Mouse (Mus musculus) G1E (cell line): Measurements from ENCODE around the gene C1qtnf5. TPM values are rescaled to one million over a fixed set of nuclear protein-coding genes. Genes with fewer than 3 reads are reported as not detected.
A peak's percentile ranks its signal among the peaks of the same experiment; 100 is the strongest.
"Not testable (repeated sequence)": the region's sequence is repeated elsewhere in the genome, so short reads cannot be mapped to it uniquely, and the experiment has no call there.

Experiments used
- ATAC-seq: 2 replicates; pipeline ENCODE4 v1.8.0; 2016; ENCODE audit warnings: mild to moderate bottlenecking; ENCODE audit not compliant: insufficient number of reproducible peaks, poor library complexity, low FRiP score, severe bottlenecking; ENCODE audit errors: extremely low read depth
- DNase-seq: peaks from one replicate; pipeline ENCODE4 v3.0.0; 2012; ENCODE audit warnings: low spot score
- H3K27me3 ChIP-seq: 2 replicates; pipeline ENCODE4 v1.6.1; 2012; ENCODE audit warnings: mild to moderate bottlenecking, low read length, inconsistent platforms; ENCODE audit not compliant: insufficient read depth
- H3K36me3 ChIP-seq: replicated peaks from 2 replicates; pipeline ENCODE3; 2012; ENCODE audit warnings: mild to moderate bottlenecking, inconsistent platforms
- H3K4me1 ChIP-seq: 2 replicates; pipeline ENCODE4 v1.6.1; 2012; ENCODE audit warnings: low read depth, low read length, inconsistent platforms, mixed read lengths; ENCODE audit not compliant: insufficient read depth
- H3K4me3 ChIP-seq: 2 replicates; pipeline ENCODE4 v1.5.1; 2012; ENCODE audit warnings: low read depth, mild to moderate bottlenecking, inconsistent platforms, low read length, moderate library complexity, mixed read lengths
- H3K9me3 ChIP-seq: replicated peaks from 2 replicates; pipeline ENCODE4 v1.6.1; 2012; ENCODE audit warnings: inconsistent platforms
- CTCF ChIP-seq: IDR thresholded peaks from 2 replicates; pipeline ENCODE4 v1.5.1; 2012; ENCODE audit warnings: low read depth, low read length, inconsistent platforms, mixed read lengths
- GATA1 ChIP-seq: IDR thresholded peaks from 2 replicates; pipeline ENCODE4 v1.6.1; 2012; ENCODE audit warnings: borderline replicate concordance, low read length, inconsistent platforms, mixed read lengths
- GATA2 ChIP-seq: IDR thresholded peaks from 2 replicates; pipeline ENCODE4 v1.6.1; 2012; ENCODE audit warnings: low read depth, low read length, inconsistent platforms, borderline replicate concordance
- POLR2AphosphoS5 ChIP-seq: IDR thresholded peaks from 2 replicates; pipeline ENCODE4 v1.6.1; 2012; ENCODE audit warnings: low read depth, low read length, inconsistent platforms; ENCODE audit not compliant: insufficient replicate concordance
- TAL1 ChIP-seq: conservative IDR thresholded peaks from 2 replicates; pipeline ENCODE4 v1.6.1; 2012; ENCODE audit warnings: low read depth, low read length, inconsistent platforms, mixed read lengths
- polyA plus RNA-seq: library from polyadenylated mRNA; stranded (reverse); fragments of >175 nt; gene quantifications from 2 replicates; pipeline ENCODE4 v1.2.3, GENCODE M21; 2012
- total RNA-seq, 2 experiments: library from RNA; stranded (forward) in 1 of 2; stranded (reverse) in 1 of 2; fragments of 200-1000 nt in 1 of 2; fragments of >200 nt in 1 of 2; fragmentation: Nextera tagmentation in 1 of 2; gene quantifications; 2 replicates each; pipeline ENCODE4 v1.2.3; 2014 to 2017

Gene C1qtnf5
- total and polyA plus RNA-seq, 3 experiments: 0.21 TPM; not detected in 2

DNA sequence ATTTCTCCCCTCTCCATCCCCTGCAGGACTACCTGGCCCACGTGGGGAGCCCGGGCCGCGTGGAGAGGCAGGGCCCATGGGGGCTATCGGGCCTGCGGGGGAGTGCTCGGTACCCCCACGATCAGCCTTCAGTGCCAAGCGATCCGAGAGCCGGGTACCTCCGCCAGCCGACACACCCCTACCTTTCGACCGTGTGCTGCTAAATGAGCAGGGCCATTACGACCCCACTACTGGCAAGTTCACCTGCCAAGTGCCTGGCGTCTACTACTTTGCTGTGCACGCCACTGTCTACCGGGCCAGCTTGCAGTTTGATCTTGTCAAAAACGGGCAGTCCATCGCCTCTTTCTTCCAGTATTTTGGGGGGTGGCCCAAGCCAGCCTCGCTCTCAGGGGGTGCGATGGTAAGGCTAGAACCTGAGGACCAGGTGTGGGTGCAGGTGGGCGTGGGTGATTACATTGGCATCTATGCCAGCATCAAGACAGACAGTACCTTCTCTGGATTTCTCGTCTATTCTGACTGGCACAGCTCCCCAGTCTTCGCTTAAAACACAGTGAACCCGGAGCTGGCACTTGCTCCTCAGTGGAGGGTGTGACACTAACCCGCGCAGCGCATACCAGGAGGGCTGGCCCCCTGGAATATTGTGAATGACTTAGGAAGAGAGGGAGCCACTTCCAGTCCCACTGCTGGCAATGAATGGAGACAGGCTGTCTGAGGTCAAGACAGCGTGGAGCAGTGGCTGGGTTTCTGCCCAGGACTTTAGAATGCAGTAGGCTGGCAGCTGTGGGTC is 1.4 kb downstream of the C1qtnf5 start:
- Histone ChIP-seq H3K4me1 (peaks cover 47% of the 10 kb centered on the region), H3K36me3 (peaks cover 72% of the 10 kb centered on the region), H3K4me3 (no peak overlapping the region), H3K27me3 (no peaks in the 10 kb centered on the region), H3K9me3 (no peaks in the 10 kb centered on the region)
- DNase-seq: no peak
- TF ChIP-seq POLR2AphosphoS5: no peak
- TF ChIP-seq TAL1: no peak
- no peak; the same call in 1 of the 2 replicates for TF ChIP-seq CTCF
- no peak for TF ChIP-seq GATA1
- TF ChIP-seq GATA2: no peak
- no peak for ATAC-seq

DNA sequence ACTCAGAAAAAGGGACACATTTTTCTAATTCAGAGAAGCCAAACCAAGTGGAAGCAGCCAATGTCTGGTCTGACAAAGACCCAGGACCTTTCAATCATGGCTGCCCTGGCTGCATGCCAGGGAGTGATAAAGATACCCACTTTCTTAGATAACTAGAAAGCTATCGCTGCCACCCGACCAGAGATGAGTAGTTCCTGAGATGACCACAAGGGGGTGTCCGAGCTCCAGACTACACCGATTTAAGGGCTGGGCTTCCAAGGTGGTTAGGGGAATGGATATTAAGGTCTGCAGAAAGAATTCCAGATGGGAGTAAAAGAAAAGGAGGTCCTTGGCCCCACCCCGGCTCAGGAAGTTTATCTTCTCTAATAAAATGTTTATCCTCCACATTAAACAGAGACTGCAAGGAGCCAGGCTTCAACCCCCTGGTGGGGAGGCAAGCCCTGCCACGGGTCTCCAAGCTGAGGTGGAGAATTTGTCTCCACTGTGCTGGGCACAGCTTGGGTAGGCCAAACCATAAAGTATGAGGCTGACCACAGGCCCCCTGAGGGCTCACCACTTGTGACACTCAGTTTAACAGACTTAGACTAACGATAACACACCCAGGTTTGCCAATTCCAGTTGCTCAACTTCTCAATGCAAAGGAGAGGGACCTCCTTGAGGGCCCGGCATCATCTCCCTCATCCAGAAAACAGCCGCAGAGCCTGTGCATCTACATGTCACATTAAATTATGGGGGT is 2.5 kb downstream of the C1qtnf5 start:
- Histone ChIP-seq H3K4me1 (peaks cover 53% of the 10 kb centered on the region), H3K27me3 (no peaks in the 10 kb centered on the region), H3K4me3 (no peak overlapping the region; the same call in 1 of the 2 replicates), H3K36me3 (peaks cover 61% of the 10 kb centered on the region), H3K9me3 (no peaks in the 10 kb centered on the region)
- TF ChIP-seq TAL1 (no peak), POLR2AphosphoS5 (no peak), CTCF (peak; percentile 76)
- ATAC-seq (no peak), DNase-seq (peak; percentile 54)

DNA sequence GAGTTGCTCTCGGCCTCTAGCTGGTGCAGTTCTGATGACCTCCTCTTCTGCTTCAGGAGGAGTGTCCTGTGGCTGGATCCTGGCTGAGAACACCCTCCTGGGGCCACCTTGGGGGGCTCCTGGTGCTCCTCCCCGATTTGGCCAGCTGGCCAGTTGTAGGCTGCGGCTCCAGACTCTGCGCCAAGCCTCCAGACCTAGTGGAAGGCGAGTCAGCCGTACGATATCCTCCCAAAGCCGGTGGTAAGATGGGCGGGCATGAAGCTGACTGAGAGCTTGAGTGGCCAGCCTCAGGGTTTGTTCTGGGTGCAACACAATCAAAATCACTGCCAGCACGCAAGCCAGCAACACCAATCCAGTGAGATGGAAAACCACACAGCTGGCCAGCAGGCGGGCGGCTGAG is 4.9 kb downstream of the C1qtnf5 start:
- Histone ChIP-seq H3K4me1 (peaks cover 50% of the 10 kb centered on the region), H3K36me3 (peaks cover 38% of the 10 kb centered on the region), H3K4me3 (peak overlapping the region; percentile 83; the same call in 1 of the 2 replicates)
- H3K9me3 ChIP-seq, DNase-seq, H3K27me3 ChIP-seq, ATAC-seq: not testable (repeated sequence)

DNA sequence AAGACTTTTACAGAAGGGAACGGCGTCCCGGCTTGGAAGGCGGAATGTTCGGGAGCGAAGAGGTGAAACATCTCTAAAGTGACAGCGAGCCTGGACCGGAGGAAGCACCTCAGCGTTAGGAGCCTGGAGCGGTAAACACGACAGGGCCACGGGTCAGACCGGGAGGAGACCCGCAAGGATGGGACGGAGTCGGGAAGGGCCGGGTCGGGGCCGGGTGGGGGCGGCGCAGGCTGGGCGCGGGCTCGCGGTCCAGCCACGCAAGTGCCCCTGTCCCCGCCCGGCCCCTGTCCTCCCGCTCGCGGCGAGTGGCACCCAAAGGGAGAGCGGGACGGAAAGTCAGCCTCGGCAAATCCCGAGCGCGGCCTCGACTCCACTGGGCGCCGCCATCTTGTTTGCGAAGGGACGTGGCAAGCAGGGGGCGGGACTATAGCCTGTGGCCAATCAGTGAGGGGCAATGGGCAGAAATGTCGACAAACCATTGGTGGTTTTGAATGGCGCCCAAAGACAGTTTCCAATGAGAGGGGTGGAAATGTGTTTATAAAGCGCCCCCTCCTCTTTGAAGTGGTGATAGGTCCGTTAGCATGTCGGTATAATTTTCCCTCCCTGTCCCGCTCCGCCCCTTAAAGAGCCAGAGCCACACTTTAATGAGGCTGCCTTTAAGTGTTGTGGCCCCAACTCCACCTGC is 6.2 kb downstream of the C1qtnf5 start, which contains the start of the genes Gm49380 and Rnf26:
TSS of gene Gm49380 (minus strand) at position 396 of the 685 bp plus-strand sequence.
TSS of gene Rnf26 (minus strand) at position 413 of the 685 bp plus-strand sequence.
- peaks cover 36% of the 10 kb centered on the region for H3K4me1 ChIP-seq
- DNase-seq (peak; percentile 98), ATAC-seq (peak; percentile 95)
- TF ChIP-seq GATA2 (no peak), TAL1 (no peak), POLR2AphosphoS5 (no peak), CTCF (no peak), GATA1 (no peak)
- peak within 1 kb of the TSS; percentile 83 for H3K4me3 ChIP-seq
- H3K9me3 ChIP-seq: no peaks in the 10 kb centered on the region
- H3K27me3 ChIP-seq: 0 out of 2 replicates have a peak, but pooled peaks cover 6% of the 10 kb centered on the region
- peaks cover 24% of the 10 kb centered on the region for H3K36me3 ChIP-seq

DNA sequence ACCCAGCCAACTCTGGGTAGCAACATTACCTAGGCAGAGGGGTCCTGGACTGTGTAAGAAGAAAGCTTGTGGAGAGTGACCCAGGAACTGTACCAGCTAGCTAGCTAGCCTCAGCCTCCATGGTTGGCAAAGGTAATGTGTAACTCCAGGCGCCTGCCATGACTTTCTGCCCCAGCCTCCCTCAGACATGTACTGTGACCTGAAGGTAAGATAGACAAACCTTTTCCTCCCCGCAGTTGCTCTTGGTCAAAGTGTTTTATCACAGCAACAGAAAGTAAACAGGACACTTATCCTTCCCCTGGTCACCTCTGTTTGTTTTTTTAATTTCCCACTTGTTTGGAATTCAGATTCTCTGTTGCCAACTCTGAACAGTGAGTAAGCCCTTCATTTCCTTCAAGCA is 7.4 kb downstream of the C1qtnf5 start:
- Histone ChIP-seq H3K4me3 (no peak overlapping the region), H3K4me1 (peaks cover 24% of the 10 kb centered on the region), H3K27me3 (0 out of 2 replicates have a peak, but pooled peaks cover 6% of the 10 kb centered on the region), H3K36me3 (peaks cover 12% of the 10 kb centered on the region), H3K9me3 (no peaks in the 10 kb centered on the region)
- TF ChIP-seq GATA1 (no peak), POLR2AphosphoS5 (no peak), CTCF (no peak), TAL1 (no peak), GATA2 (no peak)
- no peak for DNase-seq
- ATAC-seq: no peak

DNA sequence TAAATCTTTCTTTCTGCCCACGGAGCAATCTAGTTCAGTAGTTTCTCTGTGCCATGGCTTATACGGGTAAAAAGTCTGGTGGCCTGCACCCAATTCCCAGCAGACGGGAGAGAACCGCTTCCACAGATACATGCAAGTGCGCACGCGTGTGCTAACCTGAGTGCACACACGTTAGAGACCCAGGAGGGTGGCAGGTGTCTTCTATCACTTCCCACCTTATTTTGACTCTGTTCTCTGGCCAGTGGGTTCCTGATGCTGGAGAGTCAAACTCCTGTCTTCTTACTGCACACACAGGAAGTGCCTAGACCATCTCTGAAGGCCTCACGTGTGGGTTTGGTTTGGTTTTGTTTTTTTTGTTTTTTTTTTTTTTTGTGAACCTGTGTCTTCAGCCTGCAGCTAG is 8.6 kb downstream of the C1qtnf5 start:
- TF ChIP-seq POLR2AphosphoS5: no peak
- TF ChIP-seq CTCF: no peak
- no peak for TF ChIP-seq GATA2
- no peak for TF ChIP-seq TAL1
- no peak for TF ChIP-seq GATA1
- ATAC-seq (no peak), DNase-seq (no peak)
- Histone ChIP-seq H3K4me3 (no peak overlapping the region), H3K36me3 (peaks cover under 1% of the 10 kb centered on the region), H3K4me1 (peaks cover 13% of the 10 kb centered on the region), H3K27me3 (peaks cover 15% of the 10 kb centered on the region), H3K9me3 (no peaks in the 10 kb centered on the region)
